Mouse (Mus musculus): Measurements from ENCODE around the gene Nxpe4. TPM values are rescaled to one million over a fixed set of nuclear protein-coding genes. Genes with fewer than 3 reads are reported as not detected.

Nxpe4 gene
- polyA plus RNA-seq, 1 experiment from 2014 or later = 7.9 TPM

- no peaks in the 10 kb centered on the region for H3K36me3 ChIP-seq (ENCODE audit: control insufficient read depth, insufficient read depth, low read length)
- DNase-seq (ENCODE audit: low spot score) (no peak), ATAC-seq (replicated peaks; ENCODE audit: low FRiP score) (no peak)
- no peak overlapping the region for H3K27ac ChIP-seq (ENCODE audit: low read depth, low read length)
- no peak overlapping the region for H3K9ac ChIP-seq (ENCODE audit: low read length)
- H3K4me1 ChIP-seq (replicated peaks; ENCODE audit: control insufficient read depth, insufficient read depth, low read length) = no peaks in the 10 kb centered on the region
- no peaks in the 10 kb centered on the region for H3K9me3 ChIP-seq (ENCODE audit: control insufficient read depth, low read length)
- no peak overlapping the region for H3K4me2 ChIP-seq (ENCODE audit: low read depth, low read length, severe bottlenecking)
- no peak overlapping the region for H3K4me3 ChIP-seq (ENCODE audit: low read depth, low read length)
- WGBS = 52% methylated on average over 1 of the region's 1 CpGs
- no peaks in the 10 kb centered on the region for H3K27me3 ChIP-seq (ENCODE audit: control insufficient read depth, insufficient read depth, low read length)
Observed at GRCm38 (mm10) chr9:48423256-48423655, 261.4 kb downstream of the Nxpe4 start.

GRCm38 (mm10) chr9:48427176-48427575, 265.4 kb downstream of the Nxpe4 start:
- no peak for ATAC-seq (replicated peaks; ENCODE audit: low FRiP score)

GRCm38 (mm10) chr9:48432449-48432848, 270.6 kb downstream of the Nxpe4 start:
- Histone ChIP-seq H3K9me3 (ENCODE audit: control insufficient read depth, low read length) (no peaks in the 10 kb centered on the region), H3K4me2 (ENCODE audit: low read depth, low read length, severe bottlenecking) (no peak overlapping the region), H3K27ac (ENCODE audit: low read depth, low read length) (no peak overlapping the region), H3K9ac (ENCODE audit: low read length) (no peak overlapping the region), H3K27me3 (ENCODE audit: control insufficient read depth, insufficient read depth, low read length) (no peaks in the 10 kb centered on the region), H3K4me1 (replicated peaks; ENCODE audit: control insufficient read depth, insufficient read depth, low read length) (no peaks in the 10 kb centered on the region), H3K4me3 (ENCODE audit: low read depth, low read length) (no peak overlapping the region), H3K36me3 (ENCODE audit: control insufficient read depth, insufficient read depth, low read length) (no peaks in the 10 kb centered on the region)
- DNase-seq (ENCODE audit: low spot score) (no peak), ATAC-seq (replicated peaks; ENCODE audit: low FRiP score) (no peak)
- 88% methylated on average over 8 of the region's 8 CpGs for WGBS

More at GRCm38 (mm10) chr9:48427176-48427575, 265.4 kb downstream of the Nxpe4 start:
- H3K4me1 ChIP-seq (replicated peaks; ENCODE audit: control insufficient read depth, insufficient read depth, low read length) = no peaks in the 10 kb centered on the region
- WGBS = 88% methylated on average over 7 of the region's 7 CpGs
- no peaks in the 10 kb centered on the region for H3K36me3 ChIP-seq (ENCODE audit: control insufficient read depth, insufficient read depth, low read length)
- H3K27ac ChIP-seq (ENCODE audit: low read depth, low read length) = no peak overlapping the region
- no peak overlapping the region for H3K9ac ChIP-seq (ENCODE audit: low read length)
- H3K4me2 ChIP-seq (ENCODE audit: low read depth, low read length, severe bottlenecking) = no peak overlapping the region
- DNase-seq (ENCODE audit: low spot score) = no peak
- H3K4me3 ChIP-seq (ENCODE audit: low read depth, low read length) = no peak overlapping the region
- H3K27me3 ChIP-seq (ENCODE audit: control insufficient read depth, insufficient read depth, low read length) = no peaks in the 10 kb centered on the region
- H3K9me3 ChIP-seq (ENCODE audit: control insufficient read depth, low read length) = no peaks in the 10 kb centered on the region

- H3K9ac ChIP-seq (ENCODE audit: low read length) = no peak overlapping the region
- ATAC-seq (replicated peaks; ENCODE audit: low FRiP score) (no peak), DNase-seq (ENCODE audit: low spot score) (no peak)
- no peaks in the 10 kb centered on the region for H3K4me1 ChIP-seq (replicated peaks; ENCODE audit: control insufficient read depth, insufficient read depth, low read length)
- no peaks in the 10 kb centered on the region for H3K9me3 ChIP-seq (ENCODE audit: control insufficient read depth, low read length)
- H3K27ac ChIP-seq (ENCODE audit: low read depth, low read length) = no peak overlapping the region
- no peak overlapping the region for H3K4me3 ChIP-seq (ENCODE audit: low read depth, low read length)
- H3K27me3 ChIP-seq (ENCODE audit: control insufficient read depth, insufficient read depth, low read length) = no peaks in the 10 kb centered on the region
- no peaks in the 10 kb centered on the region for H3K36me3 ChIP-seq (ENCODE audit: control insufficient read depth, insufficient read depth, low read length)
- WGBS = 88% methylated on average over 1 of the region's 1 CpGs
- H3K4me2 ChIP-seq (ENCODE audit: low read depth, low read length, severe bottlenecking) = no peak overlapping the region
Observed at GRCm38 (mm10) chr9:48443873-48444272, 282.1 kb downstream of the Nxpe4 start.

- H3K9ac ChIP-seq (ENCODE audit: low read length) = no peak overlapping the region
- 95% methylated on average over 2 of the region's 2 CpGs for WGBS
- no peak overlapping the region for H3K27ac ChIP-seq (ENCODE audit: low read depth, low read length)
- no peaks in the 10 kb centered on the region for H3K36me3 ChIP-seq (ENCODE audit: control insufficient read depth, insufficient read depth, low read length)
- no peaks in the 10 kb centered on the region for H3K4me1 ChIP-seq (replicated peaks; ENCODE audit: control insufficient read depth, insufficient read depth, low read length)
- H3K4me3 ChIP-seq (ENCODE audit: low read depth, low read length) = no peak overlapping the region
- DNase-seq (ENCODE audit: low spot score) = no peak
- H3K9me3 ChIP-seq (ENCODE audit: control insufficient read depth, low read length) = no peaks in the 10 kb centered on the region
- H3K4me2 ChIP-seq (ENCODE audit: low read depth, low read length, severe bottlenecking) = no peak overlapping the region
- no peaks in the 10 kb centered on the region for H3K27me3 ChIP-seq (ENCODE audit: control insufficient read depth, insufficient read depth, low read length)
- ATAC-seq (replicated peaks; ENCODE audit: low FRiP score) = no peak
Observed at GRCm38 (mm10) chr9:48444821-48445220, 283.0 kb downstream of the Nxpe4 start.

- Histone ChIP-seq H3K36me3 (ENCODE audit: control insufficient read depth, insufficient read depth, low read length) (no peaks in the 10 kb centered on the region), H3K9ac (ENCODE audit: low read length) (no peak overlapping the region), H3K4me1 (replicated peaks; ENCODE audit: control insufficient read depth, insufficient read depth, low read length) (no peaks in the 10 kb centered on the region), H3K4me2 (ENCODE audit: low read depth, low read length, severe bottlenecking) (no peak overlapping the region), H3K9me3 (ENCODE audit: control insufficient read depth, low read length) (no peaks in the 10 kb centered on the region), H3K4me3 (ENCODE audit: low read depth, low read length) (no peak overlapping the region), H3K27me3 (ENCODE audit: control insufficient read depth, insufficient read depth, low read length) (no peaks in the 10 kb centered on the region), H3K27ac (ENCODE audit: low read depth, low read length) (no peak overlapping the region)
- DNase-seq (ENCODE audit: low spot score) = no peak
- WGBS = 41% methylated on average over 5 of the region's 5 CpGs
- ATAC-seq (replicated peaks; ENCODE audit: low FRiP score) = no peak
Observed at GRCm38 (mm10) chr9:48447783-48448209, 286.0 kb downstream of the Nxpe4 start.

Other genes starting within 250 kb of the Nxpe4 start
- 0.73 and 1.2 TPM in 2 replicates for gene Nxpe2, start 191.4 kb downstream of the Nxpe4 start, polyA plus RNA-seq (2014; fragmentation: Nextera tagmentation; extraction: Ambion mirVana)

Data from forebrain, embryonic 11.5 days (tissue).